Mouse (Mus musculus): ENCODE results near the gene Cryba4.

Gene Cryba4

GRCm38 (mm10) chr5:112210104-112210503, 42.2 kb downstream of the Cryba4 start:
- in situ Hi-C loops (cut with MboI, MseI), result no loop called here

DNA sequence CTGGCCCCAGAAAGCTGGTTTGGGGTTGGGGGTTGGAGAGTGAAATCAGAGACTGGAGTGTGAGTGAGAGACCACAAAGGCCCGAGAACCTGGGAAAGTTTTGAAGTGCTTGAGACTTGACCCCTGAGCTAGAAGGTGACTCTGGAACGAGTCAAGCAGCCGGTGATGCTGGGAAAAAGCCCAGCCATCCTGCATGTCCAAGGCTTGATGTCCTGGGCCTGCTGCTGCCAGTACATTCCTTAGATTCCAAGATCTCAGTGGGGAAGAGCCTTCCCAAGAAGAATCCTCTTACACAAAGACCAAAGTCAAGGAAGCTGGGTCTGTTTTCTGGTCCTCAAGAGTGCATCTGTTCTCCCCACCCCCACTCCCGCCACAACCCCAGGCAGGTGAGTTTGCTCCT, 44.0 kb downstream of the Cryba4 start:
- in situ Hi-C loops (cut with MboI, MseI), result no loop called here

DNA sequence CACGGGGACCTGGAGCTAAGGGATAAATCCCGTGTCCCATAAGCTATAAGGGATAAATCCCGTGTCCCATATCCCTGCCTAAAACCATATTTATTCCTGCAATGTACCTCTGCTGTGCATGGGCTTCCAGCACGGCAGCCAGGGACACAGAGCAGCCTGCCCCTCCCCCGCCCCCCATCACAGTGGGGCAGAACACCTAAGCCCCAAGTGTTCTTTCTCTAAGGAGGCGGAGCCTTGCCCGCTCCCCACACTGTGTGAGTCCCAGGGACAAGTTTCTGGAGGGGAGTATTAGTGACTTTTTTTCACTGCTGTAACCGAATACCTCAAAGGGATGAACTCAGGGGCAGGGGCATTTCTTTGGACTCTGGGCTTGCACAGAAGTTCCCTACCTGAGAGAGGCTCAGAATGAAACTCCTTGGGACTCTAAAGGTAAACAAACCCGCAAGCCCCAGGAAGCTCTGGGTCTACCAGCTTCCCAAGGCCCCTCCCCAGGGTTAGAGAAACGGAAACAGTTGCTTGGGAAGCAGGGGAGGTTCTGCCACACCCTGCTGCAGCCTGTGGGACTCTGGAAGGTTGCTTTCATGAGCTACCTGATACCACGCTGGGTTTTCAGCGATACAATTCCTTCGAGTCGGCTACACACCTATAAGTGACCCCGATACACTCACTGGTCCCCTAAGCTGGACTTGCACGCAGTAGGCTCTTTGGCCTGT, 45.6 kb downstream of the Cryba4 start:
- in situ Hi-C loops (cut with MboI, MseI), result no loop called here

- in situ Hi-C loops (cut with MboI, MseI), result no loop called here
These were observed 52.7 kb downstream of the Cryba4 start for GRCm38 (mm10) chr5:112199656-112200055.

Measured in T-helper 17 cell (primary cell).